Mouse (Mus musculus): ENCODE measurements around the gene Dusp22. TPM values are rescaled to one million over a fixed set of nuclear protein-coding genes. Genes with fewer than 3 reads are reported as not detected.

The Dusp22 gene
- total RNA-seq, 2 experiments from 2014 or later = 21.9 to 26.1 TPM

- intact Hi-C loops (cut with DNase I) = loop anchor here (10.0 kb wide), 1 partner anchor 316 kb away; no protein-coding TSS in a partner anchor
- DNase-seq = no peak
These were observed 8.5 kb downstream of the Dusp22 start for GRCm38 (mm10) chr13:30668301-30668700.

- intact Hi-C loops (cut with DNase I) = loop anchor here (10.0 kb wide), 1 partner anchor 316 kb away; no protein-coding TSS in a partner anchor
- no peak for DNase-seq
These were observed 9.5 kb downstream of the Dusp22 start for GRCm38 (mm10) chr13:30669277-30669676.

- no peak for DNase-seq
- intact Hi-C loops (cut with DNase I) = no loop called here
These were observed 14.1 kb downstream of the Dusp22 start for GRCm38 (mm10) chr13:30673878-30674277.

GRCm38 (mm10) chr13:30678822-30679221, 19.0 kb downstream of the Dusp22 start:
- DNase-seq = no peak
- intact Hi-C loops (cut with DNase I) = no loop called here

- intact Hi-C loops (cut with DNase I) = no loop called here
- no peak for DNase-seq
These were observed 22.1 kb downstream of the Dusp22 start for GRCm38 (mm10) chr13:30681866-30682265.

- no peak for DNase-seq
- intact Hi-C loops (cut with DNase I) = no loop called here
These were observed 22.5 kb downstream of the Dusp22 start for GRCm38 (mm10) chr13:30682328-30682727.

- DNase-seq = no peak
- intact Hi-C loops (cut with DNase I) = no loop called here
These were observed 24.9 kb downstream of the Dusp22 start for GRCm38 (mm10) chr13:30684614-30685122.

GRCm38 (mm10) chr13:30685957-30686356, 26.2 kb downstream of the Dusp22 start:
- intact Hi-C loops (cut with DNase I) = no loop called here
- no peak for DNase-seq

GRCm38 (mm10) chr13:30688035-30688616, 28.3 kb downstream of the Dusp22 start:
- intact Hi-C loops (cut with DNase I) = no loop called here
- DNase-seq = no peak

- DNase-seq = no peak
- intact Hi-C loops (cut with DNase I) = no loop called here
These were observed 29.7 kb downstream of the Dusp22 start for GRCm38 (mm10) chr13:30689475-30689874.

GRCm38 (mm10) chr13:30691441-30692292, 31.9 kb downstream of the Dusp22 start:
- no peak for DNase-seq
- intact Hi-C loops (cut with DNase I) = no loop called here

- DNase-seq = no peak
- intact Hi-C loops (cut with DNase I) = no loop called here
These were observed 33.0 kb downstream of the Dusp22 start for GRCm38 (mm10) chr13:30692644-30693385.

GRCm38 (mm10) chr13:30695232-30695631, 35.4 kb downstream of the Dusp22 start:
- intact Hi-C loops (cut with DNase I) = no loop called here
- no peak for DNase-seq

GRCm38 (mm10) chr13:30695890-30696289, 36.1 kb downstream of the Dusp22 start:
- intact Hi-C loops (cut with DNase I) = no loop called here
- DNase-seq = no peak

- no peak for DNase-seq
These were observed 38.1 kb downstream of the Dusp22 start for GRCm38 (mm10) chr13:30697880-30698279.

GRCm38 (mm10) chr13:30702695-30703094, 42.9 kb downstream of the Dusp22 start:
- intact Hi-C loops (cut with DNase I) = no loop called here
- DNase-seq = no peak

More at GRCm38 (mm10) chr13:30697880-30698279, 38.1 kb downstream of the Dusp22 start:
- intact Hi-C loops (cut with DNase I) = no loop called here

GRCm38 (mm10) chr13:30704246-30705095, 44.7 kb downstream of the Dusp22 start:
- no peak for DNase-seq
- intact Hi-C loops (cut with DNase I) = no loop called here

- no peak for DNase-seq
- intact Hi-C loops (cut with DNase I) = no loop called here
These were observed 51.3 kb downstream of the Dusp22 start for GRCm38 (mm10) chr13:30711066-30711465.

GRCm38 (mm10) chr13:30711711-30712110, 51.9 kb downstream of the Dusp22 start:
- intact Hi-C loops (cut with DNase I) = no loop called here

GRCm38 (mm10) chr13:30712280-30712679, 52.5 kb downstream of the Dusp22 start:
- no peak for DNase-seq
- intact Hi-C loops (cut with DNase I) = no loop called here

More at GRCm38 (mm10) chr13:30711711-30712110, 51.9 kb downstream of the Dusp22 start:
- no peak for DNase-seq
